Mouse (Mus musculus): ENCODE measurements around the gene Lgals8.
"Not testable (repeated sequence)": the region's sequence is repeated elsewhere in the genome, so short reads cannot be mapped to it uniquely, and the experiment has no call there.

DNA sequence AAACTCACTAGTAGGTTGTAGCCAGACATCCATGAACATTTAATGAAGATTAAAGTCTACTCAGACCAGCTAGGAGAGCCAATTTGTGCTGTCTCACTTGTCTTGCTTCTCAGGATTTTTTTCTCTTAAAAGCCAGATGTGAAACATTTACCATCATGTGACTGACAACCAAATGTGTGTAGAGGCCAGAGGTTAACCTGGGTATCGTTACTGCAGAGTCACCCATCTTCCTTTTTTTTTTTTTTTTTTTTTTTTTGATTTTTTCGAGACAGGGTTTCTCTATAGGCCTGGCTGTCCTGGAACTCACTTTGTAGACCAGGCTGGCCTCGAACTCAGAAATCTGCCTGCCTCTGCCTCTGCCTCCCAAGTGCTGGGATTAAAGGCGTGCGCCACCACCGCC lies 585 bp downstream of the Lgals8 start:
- not testable (repeated sequence) for TF ChIP-seq CHD2 (IDR thresholded peaks at IDR 0.05; ENCODE audit: low read depth, low read length); ZC3H11A (IDR thresholded peaks at IDR 0.05; ENCODE audit: borderline replicate concordance, low read depth, low read length)
